Mouse (Mus musculus): ENCODE data around the gene Sbp. TPM values are rescaled to one million over a fixed set of nuclear protein-coding genes. Genes with fewer than 3 reads are reported as not detected.
A peak's percentile ranks its signal among the peaks of the same experiment; 100 is the strongest.
"Not testable (repeated sequence)": the region's sequence is repeated elsewhere in the genome, so short reads cannot be mapped to it uniquely, and the experiment has no call there.

Sbp gene
- total and polyA plus RNA-seq, 3 experiments: not detected

- 49% methylated on average over 2 of the region's 2 CpGs for WGBS
- Histone ChIP-seq H3K79me2 (replicated peaks; ENCODE audit: control insufficient read depth, insufficient read depth, low read length) (no peaks in the 10 kb centered on the region), H3K4me1 (ENCODE audit: control insufficient read depth, insufficient read depth, low read length) (no peaks in the 10 kb centered on the region), H3K27me3 (ENCODE audit: control insufficient read depth, insufficient read depth, low read length) (no peaks in the 10 kb centered on the region), H3K4me3 (no peak overlapping the region), H3K36me3 (ENCODE audit: control insufficient read depth, insufficient read depth, low read length) (no peaks in the 10 kb centered on the region), H3K9ac (ENCODE audit: low read depth, low read length) (no peak overlapping the region), H3K27ac (no peak overlapping the region)
- no peak for DNase-seq
- no peak for TF ChIP-seq POLR2A (IDR thresholded peaks at IDR 0.05; ENCODE audit: insufficient read depth, low read depth, low read length)
- TF ChIP-seq CTCF (IDR thresholded peaks at IDR 0.05): no peak
- TF ChIP-seq EP300 (IDR thresholded peaks at IDR 0.05; ENCODE audit: insufficient read depth, low read depth, low read length): no peak
- intact Hi-C loops (cut with DNase I): no loop called here
Measured at GRCm38 (mm10) chr17:23949068-23949467, 7.6 kb downstream of the Sbp start.

- H3K4me3 ChIP-seq; H3K79me2 ChIP-seq (replicated peaks; ENCODE audit: control insufficient read depth, insufficient read depth, low read length); H3K27ac ChIP-seq; DNase-seq; H3K27me3 ChIP-seq (ENCODE audit: control insufficient read depth, insufficient read depth, low read length); intact Hi-C loops (cut with DNase I); H3K36me3 ChIP-seq (ENCODE audit: control insufficient read depth, insufficient read depth, low read length); H3K4me1 ChIP-seq (ENCODE audit: control insufficient read depth, insufficient read depth, low read length); H3K9ac ChIP-seq (ENCODE audit: low read depth, low read length): not testable (repeated sequence)
- WGBS: 68% methylated on average over 4 of the region's 4 CpGs
Measured at GRCm38 (mm10) chr17:23950828-23951227, 9.4 kb downstream of the Sbp start.

- Histone ChIP-seq H3K27me3 (ENCODE audit: control insufficient read depth, insufficient read depth, low read length) (no peaks in the 10 kb centered on the region), H3K4me1 (ENCODE audit: control insufficient read depth, insufficient read depth, low read length) (no peaks in the 10 kb centered on the region), H3K4me3 (no peak within 1 kb of the TSS), H3K36me3 (ENCODE audit: control insufficient read depth, insufficient read depth, low read length) (no peaks in the 10 kb centered on the region), H3K27ac (no peak within 1 kb of the TSS), H3K79me2 (replicated peaks; ENCODE audit: control insufficient read depth, insufficient read depth, low read length) (no peaks in the 10 kb centered on the region), H3K9ac (ENCODE audit: low read depth, low read length) (no peak within 1 kb of the TSS)
- 74% methylated on average over 5 of the region's 5 CpGs for WGBS
- intact Hi-C loops (cut with DNase I): no loop called here
- TF ChIP-seq EP300 (IDR thresholded peaks at IDR 0.05; ENCODE audit: insufficient read depth, low read depth, low read length): no peak
- no peak for TF ChIP-seq POLR2A (IDR thresholded peaks at IDR 0.05; ENCODE audit: insufficient read depth, low read depth, low read length)
- TF ChIP-seq CTCF (IDR thresholded peaks at IDR 0.05): no peak
- no peak for DNase-seq
Measured at GRCm38 (mm10) chr17:23955174-23955573, 13.7 kb downstream of the Sbp start, which contains the start of gene Sbpl. Gene Sbpl, minus strand, starts transcription at chr17:23955274.

- 38% methylated on average over 3 of the region's 3 CpGs for WGBS
Measured at GRCm38 (mm10) chr17:23960084-23960738, 18.7 kb downstream of the Sbp start.

GRCm38 (mm10) chr17:23961573-23962122, 20.2 kb downstream of the Sbp start:
- no peaks in the 10 kb centered on the region for H3K79me2 ChIP-seq (replicated peaks; ENCODE audit: control insufficient read depth, insufficient read depth, low read length)
- no peaks in the 10 kb centered on the region for H3K36me3 ChIP-seq (ENCODE audit: control insufficient read depth, insufficient read depth, low read length)
- H3K9ac ChIP-seq (ENCODE audit: low read depth, low read length): no peak overlapping the region
- no peak overlapping the region for H3K27ac ChIP-seq
- DNase-seq: no peak
- no peak overlapping the region for H3K4me3 ChIP-seq
- intact Hi-C loops (cut with DNase I): loop anchor here (2.0 to 5.0 kb wide), 2 partner anchors 189 to 213 kb away; partner anchors contain the start of gene Flywch1
- no peaks in the 10 kb centered on the region for H3K27me3 ChIP-seq (ENCODE audit: control insufficient read depth, insufficient read depth, low read length)
- 63% methylated on average over 4 of the region's 4 CpGs for WGBS
- TF ChIP-seq CTCF (IDR thresholded peaks at IDR 0.05): no peak
- TF ChIP-seq POLR2A (IDR thresholded peaks at IDR 0.05; ENCODE audit: insufficient read depth, low read depth, low read length): no peak
- no peak for TF ChIP-seq EP300 (IDR thresholded peaks at IDR 0.05; ENCODE audit: insufficient read depth, low read depth, low read length)
- no peaks in the 10 kb centered on the region for H3K4me1 ChIP-seq (ENCODE audit: control insufficient read depth, insufficient read depth, low read length)

More at GRCm38 (mm10) chr17:23960084-23960738, 18.7 kb downstream of the Sbp start:
- intact Hi-C loops (cut with DNase I): loop anchor here (1.0 to 5.0 kb wide), 4 partner anchors 86 to 211 kb away; partner anchors contain the start of gene Flywch1
- Histone ChIP-seq H3K27ac (no peak overlapping the region), H3K79me2 (replicated peaks; ENCODE audit: control insufficient read depth, insufficient read depth, low read length) (no peaks in the 10 kb centered on the region), H3K4me1 (ENCODE audit: control insufficient read depth, insufficient read depth, low read length) (no peaks in the 10 kb centered on the region), H3K9ac (ENCODE audit: low read depth, low read length) (no peak overlapping the region), H3K4me3 (no peak overlapping the region), H3K36me3 (ENCODE audit: control insufficient read depth, insufficient read depth, low read length) (no peaks in the 10 kb centered on the region), H3K27me3 (ENCODE audit: control insufficient read depth, insufficient read depth, low read length) (no peaks in the 10 kb centered on the region)
- TF ChIP-seq EP300 (IDR thresholded peaks at IDR 0.05; ENCODE audit: insufficient read depth, low read depth, low read length): peak; percentile 87; the same call in 1 of the 2 replicates
- no peak for TF ChIP-seq POLR2A (IDR thresholded peaks at IDR 0.05; ENCODE audit: insufficient read depth, low read depth, low read length)
- peak; percentile 68 to 70 for DNase-seq

GRCm38 (mm10) chr17:23965805-23966425, 24.4 kb downstream of the Sbp start:
- Histone ChIP-seq H3K4me1 (ENCODE audit: control insufficient read depth, insufficient read depth, low read length) (no peaks in the 10 kb centered on the region), H3K9ac (ENCODE audit: low read depth, low read length) (no peak overlapping the region), H3K36me3 (ENCODE audit: control insufficient read depth, insufficient read depth, low read length) (no peaks in the 10 kb centered on the region), H3K27me3 (ENCODE audit: control insufficient read depth, insufficient read depth, low read length) (no peaks in the 10 kb centered on the region), H3K79me2 (replicated peaks; ENCODE audit: control insufficient read depth, insufficient read depth, low read length) (no peaks in the 10 kb centered on the region), H3K4me3 (no peak overlapping the region), H3K27ac (no peak overlapping the region)
- 33% methylated on average over 6 of the region's 6 CpGs for WGBS
- no peak for DNase-seq
- intact Hi-C loops (cut with DNase I): no loop called here
- no peak for TF ChIP-seq CTCF (IDR thresholded peaks at IDR 0.05)
- TF ChIP-seq EP300 (IDR thresholded peaks at IDR 0.05; ENCODE audit: insufficient read depth, low read depth, low read length): no peak
- TF ChIP-seq POLR2A (IDR thresholded peaks at IDR 0.05; ENCODE audit: insufficient read depth, low read depth, low read length): no peak
